Comparison of ENCODE assay signal across 9 mouse cellular contexts in genomic region chr7:80400571-80400970, GRCm38 (mm10). TPM values are rescaled to one million over a fixed set of nuclear protein-coding genes. Genes with fewer than 3 reads are reported as not detected.
A peak's percentile ranks its signal among the peaks of the same experiment; 100 is the strongest.
DNase-seq lines count a peak whose midpoint lies in the region; ATAC-seq and TF ChIP-seq lines count a peak whose summit lies in the region.
"Had no signal": no experiment of that assay in that cellular context is flagged by ENCODE, and none has a peak within 500 bp of the region (broad histone marks: within the 10 kb centered on the region; RNA-seq: fewer than 3 reads in every experiment).

No protein-coding gene starts in this region.

- H3K36me3 ChIP-seq in lung, postnatal 0 days (ENCODE audit: insufficient read depth, low read length), result peaks cover 13% of the 10 kb centered on the region; the same call in 1 of the 2 replicates
- H3K36me3 ChIP-seq in hindbrain, embryonic 12.5 days, result peaks cover 11% of the 10 kb centered on the region; the same call in 1 of the 2 replicates
- peaks cover 8% of the 10 kb centered on the region for H3K36me3 ChIP-seq in limb, embryonic 11.5 days (ENCODE audit: control insufficient read depth, insufficient read depth, low read length)
- H3K36me3 ChIP-seq in stomach, embryonic 16.5 days (ENCODE audit: control insufficient read depth, insufficient read depth, low read length), result peaks cover 9% of the 10 kb centered on the region; the same call in 1 of the 2 replicates

- peaks cover 22% of the 10 kb centered on the region; the same call in 1 of the 2 replicates for H3K4me1 ChIP-seq in lung, postnatal 0 days (ENCODE audit: insufficient read depth, low read depth, low read length)
- H3K4me1 ChIP-seq in hindbrain, embryonic 12.5 days, result peaks cover 29% of the 10 kb centered on the region
- peaks cover 16% of the 10 kb centered on the region for H3K4me1 ChIP-seq in limb, embryonic 11.5 days (ENCODE audit: control insufficient read depth, insufficient read depth, low read length)
- H3K4me1 ChIP-seq in stomach, embryonic 16.5 days (ENCODE audit: control insufficient read depth, insufficient read depth, low read length), result peaks cover 33% of the 10 kb centered on the region

- peak overlapping the region; percentile 98; the same call in 1 of the 2 replicates for H3K27ac ChIP-seq in lung, postnatal 0 days (ENCODE audit: low read length)
- H3K27ac ChIP-seq in hindbrain, embryonic 12.5 days, result no peak overlapping the region
- H3K27ac ChIP-seq in limb, embryonic 11.5 days (replicated peaks; ENCODE audit: low read depth, low read length), result no peak overlapping the region
- no peak overlapping the region for H3K27ac ChIP-seq in stomach, embryonic 16.5 days (ENCODE audit: low read length)

- no peak for DNase-seq in lung, postnatal 0 days (ENCODE audit: low spot score)
- no peak for DNase-seq in lung, postnatal 10 days
- no peak for DNase-seq in limb, embryonic 11.5 days (ENCODE audit: low spot score)
- no peak for DNase-seq in MN1 (ENCODE audit: low spot score)
- DNase-seq in layer of hippocampus, adult 8-10 months (ENCODE audit: low spot score in 2 of 2), result no peak
- DNase-seq: thymus, postnatal 14 days had no signal

- no peak for TF ChIP-seq EP300 in lung, postnatal 0 days (IDR thresholded peaks at IDR 0.05)

- peak overlapping the region; percentile 8; the same call in 1 of the 2 replicates for H3K4me3 ChIP-seq in lung, postnatal 0 days (ENCODE audit: low read depth, low read length)
- no peak overlapping the region for H3K4me3 ChIP-seq in hindbrain, embryonic 12.5 days
- no peak overlapping the region for H3K4me3 ChIP-seq in limb, embryonic 11.5 days (ENCODE audit: low read depth, low read length)
- no peak overlapping the region; the same call in 1 of the 2 replicates for H3K4me3 ChIP-seq in stomach, embryonic 16.5 days (replicated peaks; ENCODE audit: low read length)

- peak overlapping the region; percentile 93 for H3K4me2 ChIP-seq in lung, postnatal 0 days (replicated peaks; ENCODE audit: low read depth, low read length)
- peak overlapping the region; percentile 90; the same call in 1 of the 2 replicates for H3K4me2 ChIP-seq in hindbrain, embryonic 12.5 days (replicated peaks)
- H3K4me2 ChIP-seq in limb, embryonic 11.5 days (ENCODE audit: low read depth, severe bottlenecking), result peak overlapping the region; percentile 78; the same call in 1 of the 2 replicates
- peak overlapping the region; percentile 86; the same call in 1 of the 2 replicates for H3K4me2 ChIP-seq in stomach, embryonic 16.5 days (ENCODE audit: low read depth, low read length)

- no peaks in the 10 kb centered on the region for H3K9me3 ChIP-seq in lung, postnatal 0 days (ENCODE audit: low read length)
- no peaks in the 10 kb centered on the region for H3K9me3 ChIP-seq in hindbrain, embryonic 12.5 days (replicated peaks)
- no peaks in the 10 kb centered on the region for H3K9me3 ChIP-seq in limb, embryonic 11.5 days (ENCODE audit: control insufficient read depth, low read length)
- H3K9me3 ChIP-seq in stomach, embryonic 16.5 days (replicated peaks; ENCODE audit: control insufficient read depth, low read length), result no peaks in the 10 kb centered on the region

- H3K9ac ChIP-seq in lung, postnatal 0 days (replicated peaks; ENCODE audit: low read depth), result 0 out of 2 replicates have a peak overlapping the region, but pooled peaks have one; percentile 19
- 0 out of 2 replicates have a peak overlapping the region, but pooled peaks have one; percentile 15 for H3K9ac ChIP-seq in hindbrain, embryonic 12.5 days
- no peak overlapping the region; the same call in 1 of the 2 replicates for H3K9ac ChIP-seq in limb, embryonic 11.5 days (ENCODE audit: low read length)
- H3K9ac ChIP-seq in stomach, embryonic 16.5 days (ENCODE audit: low read length), result peak overlapping the region; percentile 98

- H3K27me3 ChIP-seq in lung, postnatal 0 days (replicated peaks; ENCODE audit: insufficient read depth, low read length), result no peaks in the 10 kb centered on the region
- peaks cover 13% of the 10 kb centered on the region for H3K27me3 ChIP-seq in hindbrain, embryonic 12.5 days
- no peaks in the 10 kb centered on the region for H3K27me3 ChIP-seq in limb, embryonic 11.5 days (ENCODE audit: control insufficient read depth, insufficient read depth, low read length)
- H3K27me3 ChIP-seq in stomach, embryonic 16.5 days (ENCODE audit: control insufficient read depth, insufficient read depth, low read length), result 0 out of 2 replicates have a peak, but pooled peaks cover 5% of the 10 kb centered on the region

- ATAC-seq in lung, postnatal 0 days, result no peak
- ATAC-seq in hindbrain, embryonic 12.5 days (ENCODE audit: low FRiP score), result no peak
- no peak for ATAC-seq in limb, embryonic 11.5 days (ENCODE audit: insufficient number of reproducible peaks, low FRiP score, low TSS enrichment, low read depth)
- ATAC-seq in stomach, embryonic 16.5 days (ENCODE audit: insufficient read depth, low FRiP score), result no peak
- ATAC-seq in erythroid progenitor cell, adult 5-6 weeks (replicated peaks; ENCODE audit: low FRiP score, poor library complexity, severe bottlenecking), result no peak

- WGBS in lung, postnatal 0 days, result 43% methylated on average over 6 of the region's 6 CpGs
- WGBS in hindbrain, embryonic 12.5 days, result 82% methylated on average over 6 of the region's 6 CpGs
- WGBS in limb, embryonic 11.5 days, result 78% methylated on average over 6 of the region's 6 CpGs
- 68% methylated on average over 6 of the region's 6 CpGs for WGBS in stomach, embryonic 16.5 days

- TF ChIP-seq CTCF in lung, postnatal 0 days (IDR thresholded peaks at IDR 0.05), result no peak

RNA-seq across cellular contexts. Expression of gene Furin, which starts 4.7 kb away (rescaled TPM):
- 24.4 and 27.3 TPM in 2 replicates for polyA plus RNA-seq in lung, postnatal 0 days (2015; fragmentation: Nextera tagmentation; extraction: Ambion mirVana)
- 6.1 and 6.9 TPM in 2 replicates for polyA plus RNA-seq in hindbrain, embryonic 12.5 days (2016; fragmentation: Nextera tagmentation; extraction: Ambion mirVana)
- 9.2 and 10.0 TPM in 2 replicates for polyA plus RNA-seq in limb, embryonic 11.5 days (2014; fragmentation: Nextera tagmentation; extraction: Ambion mirVana)
- 8.7 and 9.5 TPM in 2 replicates for polyA plus RNA-seq in stomach, embryonic 16.5 days (2015; fragmentation: Nextera tagmentation; extraction: Ambion mirVana)
- 10 to 100 TPM; 36.1 to 43.8 (median 39.7) TPM for total RNA-seq in layer of hippocampus, adult 8-10 months (2022)
- 22.7 and 51.1 TPM in 2 replicates for total RNA-seq in erythroid progenitor cell, adult 5-6 weeks (2015; ENCODE audit: low replicate concordance)
- 24.6 and 28.2 TPM in 2 replicates for total RNA-seq in erythroid progenitor cell, adult 5-6 weeks (2017; ENCODE audit: low replicate concordance)

RNA-seq across cellular contexts. Expression of gene Fes, which starts 12.8 kb away (rescaled TPM):
- 23.5 and 26.4 TPM in 2 replicates for polyA plus RNA-seq in lung, postnatal 0 days (2015; fragmentation: Nextera tagmentation; extraction: Ambion mirVana)
- polyA plus RNA-seq in hindbrain, embryonic 12.5 days (2016; fragmentation: Nextera tagmentation; extraction: Ambion mirVana), result 10.2 and 11.8 TPM in 2 replicates
- polyA plus RNA-seq in limb, embryonic 11.5 days (2014; fragmentation: Nextera tagmentation; extraction: Ambion mirVana), result 7.6 and 8.4 TPM in 2 replicates
- 12.3 and 13.8 TPM in 2 replicates for polyA plus RNA-seq in stomach, embryonic 16.5 days (2015; fragmentation: Nextera tagmentation; extraction: Ambion mirVana)
- total RNA-seq in layer of hippocampus, adult 8-10 months (2022), result 10 to 100 TPM in 2 of 4 experiments, 1 to 10 TPM in 2; 7.0 to 20.0 (median 14.1) TPM
- 31.0 and 53.2 TPM in 2 replicates for total RNA-seq in erythroid progenitor cell, adult 5-6 weeks (2015; ENCODE audit: low replicate concordance)
- 9.1 and 17.2 TPM in 2 replicates for total RNA-seq in erythroid progenitor cell, adult 5-6 weeks (2017; ENCODE audit: low replicate concordance)

RNA-seq across cellular contexts. Expression of gene Man2a2, which starts 29.4 kb away (rescaled TPM):
- 8.5 and 9.6 TPM in 2 replicates for polyA plus RNA-seq in lung, postnatal 0 days (2015; fragmentation: Nextera tagmentation; extraction: Ambion mirVana)
- polyA plus RNA-seq in hindbrain, embryonic 12.5 days (2016; fragmentation: Nextera tagmentation; extraction: Ambion mirVana), result 27.2 and 30.9 TPM in 2 replicates
- 12.5 and 15.1 TPM in 2 replicates for polyA plus RNA-seq in limb, embryonic 11.5 days (2014; fragmentation: Nextera tagmentation; extraction: Ambion mirVana)
- 13.8 and 14.7 TPM in 2 replicates for polyA plus RNA-seq in stomach, embryonic 16.5 days (2015; fragmentation: Nextera tagmentation; extraction: Ambion mirVana)
- total RNA-seq in layer of hippocampus, adult 8-10 months (2022), result 100 to 1,000 TPM; 161 to 192 (median 173) TPM
- 6.5 and 13.0 TPM in 2 replicates for total RNA-seq in erythroid progenitor cell, adult 5-6 weeks (2015; ENCODE audit: low replicate concordance)
- total RNA-seq in erythroid progenitor cell, adult 5-6 weeks (2017; ENCODE audit: low replicate concordance), result 5.1 and 7.8 TPM in 2 replicates

RNA-seq across cellular contexts. Expression of gene Hddc3, which starts 57.7 kb away (rescaled TPM):
- polyA plus RNA-seq in lung, postnatal 0 days (2015; fragmentation: Nextera tagmentation; extraction: Ambion mirVana), result 8.5 and 9.2 TPM in 2 replicates
- polyA plus RNA-seq in hindbrain, embryonic 12.5 days (2016; fragmentation: Nextera tagmentation; extraction: Ambion mirVana), result 20.2 and 22.0 TPM in 2 replicates
- polyA plus RNA-seq in limb, embryonic 11.5 days (2014; fragmentation: Nextera tagmentation; extraction: Ambion mirVana), result 25.7 and 27.5 TPM in 2 replicates
- 13.4 and 17.7 TPM in 2 replicates for polyA plus RNA-seq in stomach, embryonic 16.5 days (2015; fragmentation: Nextera tagmentation; extraction: Ambion mirVana)
- 10 to 100 TPM; 37.7 to 55.7 (median 49.0) TPM for total RNA-seq in layer of hippocampus, adult 8-10 months (2022)
- total RNA-seq in erythroid progenitor cell, adult 5-6 weeks (2015; ENCODE audit: low replicate concordance), result 1.3 and 24.9 TPM in 2 replicates
- 4.4 TPM in 1 of 2 replicates, not detected in the other for total RNA-seq in erythroid progenitor cell, adult 5-6 weeks (2017; ENCODE audit: low replicate concordance)

RNA-seq across cellular contexts. Expression of gene Unc45a, which starts 59.8 kb away (rescaled TPM):
- polyA plus RNA-seq in lung, postnatal 0 days (2015; fragmentation: Nextera tagmentation; extraction: Ambion mirVana), result 30.3 and 32.9 TPM in 2 replicates
- polyA plus RNA-seq in hindbrain, embryonic 12.5 days (2016; fragmentation: Nextera tagmentation; extraction: Ambion mirVana), result 56.2 and 60.6 TPM in 2 replicates
- 34.7 and 38.0 TPM in 2 replicates for polyA plus RNA-seq in limb, embryonic 11.5 days (2014; fragmentation: Nextera tagmentation; extraction: Ambion mirVana)
- 44.5 and 48.1 TPM in 2 replicates for polyA plus RNA-seq in stomach, embryonic 16.5 days (2015; fragmentation: Nextera tagmentation; extraction: Ambion mirVana)
- total RNA-seq in layer of hippocampus, adult 8-10 months (2022), result 10 to 100 TPM; 35.5 to 47.2 (median 40.6) TPM
- total RNA-seq in erythroid progenitor cell, adult 5-6 weeks (2015; ENCODE audit: low replicate concordance), result 1.4 and 2.5 TPM in 2 replicates
- total RNA-seq in erythroid progenitor cell, adult 5-6 weeks (2017; ENCODE audit: low replicate concordance), result 2.2 and 14.5 TPM in 2 replicates
